Mouse (Mus musculus): ENCODE measurements around the gene Olfr749. TPM values are rescaled to one million over a fixed set of nuclear protein-coding genes. Genes with fewer than 3 reads are reported as not detected.

Olfr749 gene
- polyA plus RNA-seq (2017; shearing (Covaris generic)), result not detected

GRCm38 (mm10) chr14:50744994-50745393 lies at the start of gene Olfr749:
Gene Olfr749 (minus strand): TSS chr14:50745094.

GRCm38 (mm10) chr14:50785251-50785637 lies 40.4 kb upstream of the Olfr749 start, which contains the start of gene Ttc5:
Gene Ttc5 (minus strand): TSS chr14:50785519.

GRCm38 (mm10) chr14:50707073-50707472 lies 37.8 kb downstream of the Olfr749 start, which contains the start of gene Olfr748:
Gene Olfr748 (plus strand): TSS chr14:50707373.

GRCm38 (mm10) chr14:50693106-50693505 lies 51.8 kb downstream of the Olfr749 start, which contains the start of gene Olfr747:
Gene Olfr747 (minus strand): TSS chr14:50693206.

Other genes with a start within 250 kb of the Olfr749 start
- gene Olfr742, start 241.5 kb downstream of the Olfr749 start, polyA plus RNA-seq (2017; shearing (Covaris generic)), result not detected
- gene Olfr743, start 223.3 kb downstream of the Olfr749 start, polyA plus RNA-seq (2017; shearing (Covaris generic)), result not detected
- gene Olfr744, start 130.2 kb downstream of the Olfr749 start, polyA plus RNA-seq (2017; shearing (Covaris generic)), result not detected
- not detected for gene Olfr745, start 105.7 kb downstream of the Olfr749 start, polyA plus RNA-seq (2017; shearing (Covaris generic))
- not detected for gene Olfr746, start 98.0 kb downstream of the Olfr749 start, polyA plus RNA-seq (2017; shearing (Covaris generic))
- gene Olfr747, start 51.9 kb downstream of the Olfr749 start, polyA plus RNA-seq (2017; shearing (Covaris generic)), result not detected
- not detected for gene Olfr748, start 37.7 kb downstream of the Olfr749 start, polyA plus RNA-seq (2017; shearing (Covaris generic))
- gene Ttc5, start 40.4 kb upstream of the Olfr749 start, polyA plus RNA-seq (2017; shearing (Covaris generic)), result 65.3 TPM
- not detected for gene Ccnb1ip1, start 62.6 kb upstream of the Olfr749 start, polyA plus RNA-seq (2017; shearing (Covaris generic))
- 62.2 TPM for gene Parp2, start 62.7 kb upstream of the Olfr749 start, polyA plus RNA-seq (2017; shearing (Covaris generic))
- 14.5 TPM for gene Tep1, start 125.5 kb upstream of the Olfr749 start, polyA plus RNA-seq (2017; shearing (Covaris generic))
- gene Klhl33, start 152.4 kb upstream of the Olfr749 start, polyA plus RNA-seq (2017; shearing (Covaris generic)), result 0.41 TPM
- 83.6 TPM for gene Osgep, start 179.8 kb upstream of the Olfr749 start, polyA plus RNA-seq (2017; shearing (Covaris generic))
- gene Apex1, start 179.9 kb upstream of the Olfr749 start, polyA plus RNA-seq (2017; shearing (Covaris generic)), result 33.1 TPM
- 138 TPM for gene Pip4p1, start 185.8 kb upstream of the Olfr749 start, polyA plus RNA-seq (2017; shearing (Covaris generic))
- 40.7 TPM for gene Pnp, start 186.0 kb upstream of the Olfr749 start, polyA plus RNA-seq (2017; shearing (Covaris generic))
- not detected for gene Gm49342, start 199.4 kb upstream of the Olfr749 start, polyA plus RNA-seq (2017; shearing (Covaris generic))
- gene Pnp2, start 210.9 kb upstream of the Olfr749 start, polyA plus RNA-seq (2017; shearing (Covaris generic)), result not detected

Measured in effector memory CD4-positive, alpha-beta T cell, adult 7 months (primary cell).